Mouse (Mus musculus) midbrain, postnatal 0 days (tissue): ENCODE data around the gene Il12rb1. TPM values are rescaled to one million over a fixed set of nuclear protein-coding genes. Genes with fewer than 3 reads are reported as not detected.

Experiments used
- ATAC-seq: fragments of 200-750 bp; cut with Nextera tagmentation; 2 replicates; pipeline ENCODE4 v1.8.0; 2017; ENCODE audit warnings: moderate number of reproducible peaks, mild to moderate bottlenecking, moderate TSS enrichment, moderate library complexity; ENCODE audit not compliant: low FRiP score
- DNase-seq: peaks from one replicate; pipeline ENCODE4 v3.0.0-alpha.2; 2015; ENCODE audit warnings: low spot score
- H3K27ac ChIP-seq: fragments of 300-500 bp; sonication (generic); 2 replicates; pipeline ENCODE4 v1.5.1; 2014; ENCODE audit warnings: low read depth, mild to moderate bottlenecking, low read length, mixed read lengths
- H3K27me3 ChIP-seq: fragments of 300-500 bp; sonication (generic); 2 replicates; pipeline ENCODE4 v1.6.1; 2014; ENCODE audit warnings: low read length, control low read depth, mixed read lengths; ENCODE audit not compliant: insufficient read depth
- H3K36me3 ChIP-seq: fragments of 300-500 bp; sonication (generic); 2 replicates; pipeline ENCODE4 v1.6.1; 2014; ENCODE audit warnings: low read length, control low read depth, mixed read lengths; ENCODE audit not compliant: insufficient read depth
- H3K4me1 ChIP-seq: fragments of 300-500 bp; sonication (generic); 2 replicates; pipeline ENCODE4 v1.6.1; 2014; ENCODE audit warnings: mild to moderate bottlenecking, control low read depth, antibody characterized with exemption, low read length, mixed read lengths; ENCODE audit not compliant: insufficient read depth
- H3K4me2 ChIP-seq: fragments of 300-500 bp; sonication (generic); 2 replicates; pipeline ENCODE4 v1.6.1; 2014; ENCODE audit warnings: low read depth, mild to moderate bottlenecking, low read length, mixed read lengths; ENCODE audit not compliant: poor library complexity, severe bottlenecking
- H3K4me3 ChIP-seq: fragments of 300-500 bp; sonication (generic); 2 replicates; pipeline ENCODE4 v1.5.1; 2014; ENCODE audit warnings: low read depth, mild to moderate bottlenecking, low read length, moderate library complexity
- H3K9ac ChIP-seq: fragments of 300-500 bp; sonication (generic); replicated peaks from 2 replicates; pipeline ENCODE4 v1.6.1; 2014; ENCODE audit warnings: mild to moderate bottlenecking, low read length, moderate library complexity, mixed read lengths; ENCODE audit not compliant: poor library complexity, severe bottlenecking
- H3K9me3 ChIP-seq: fragments of 300-500 bp; sonication (generic); 2 replicates; pipeline ENCODE4 v1.6.1; 2016; ENCODE audit warnings: low read length, control low read depth
- CTCF ChIP-seq: IDR thresholded peaks from 2 replicates; pipeline ENCODE4 v1.5.1; 2016; ENCODE audit warnings: antibody characterized with exemption, mild to moderate bottlenecking
- WGBS: fragments of 180-500 bp; shearing (Covaris S2); extraction: QIAGEN DNeasy Blood & Tissue Kit; methylation state at CpG from one replicate; pipeline ENCODE4 v1.1.7; 2014; 5-methylcytosine and 5-hydroxymethylcytosine counted together
- polyA plus RNA-seq: library from polyadenylated mRNA; unstranded; fragments of >200 nt; fragmentation: Nextera tagmentation; extraction: Ambion mirVana; gene quantifications from 2 replicates; pipeline ENCODE4 v1.2.1, GENCODE M21; 2015
- total RNA-seq: library from RNA; depleted of rRNA; stranded (reverse); fragments of >200 nt; gene quantifications from 2 replicates; pipeline ENCODE4 v1.2.3, GENCODE M21; 2014

Gene Il12rb1
- total and polyA plus RNA-seq, 2 experiments from 2014 or later = not detected

DNA sequence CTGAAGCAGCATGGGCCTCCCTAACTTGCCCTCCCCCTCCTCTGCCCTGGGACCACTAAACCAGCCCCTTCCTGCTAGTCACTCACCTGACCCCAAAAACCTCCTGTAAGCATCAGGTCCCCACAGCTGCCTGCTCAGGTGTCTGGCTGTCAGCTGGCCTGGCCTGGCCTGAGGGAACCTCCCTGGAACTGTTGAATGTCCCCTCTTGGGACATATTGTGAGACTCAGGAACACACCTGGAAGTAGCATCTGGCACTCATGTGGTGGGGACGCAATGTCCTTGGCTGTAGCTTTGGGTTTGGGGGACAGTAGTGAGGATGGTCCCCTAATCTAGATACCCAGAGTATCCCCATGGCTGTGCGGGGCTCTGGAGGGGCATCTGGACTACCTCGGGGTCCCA, 25.8 kb downstream of the Il12rb1 start:
- no peak overlapping the region for H3K9ac ChIP-seq
- no peaks in the 10 kb centered on the region for H3K4me1 ChIP-seq
- H3K36me3 ChIP-seq = peaks cover 6% of the 10 kb centered on the region; the same call in 1 of the 2 replicates
- WGBS = 96% methylated on average over 3 of the region's 3 CpGs
- H3K4me2 ChIP-seq = no peak overlapping the region
- no peak for DNase-seq
- no peak overlapping the region for H3K4me3 ChIP-seq
- ATAC-seq = no peak
- H3K9me3 ChIP-seq = no peaks in the 10 kb centered on the region
- TF ChIP-seq CTCF = no peak
- H3K27me3 ChIP-seq = no peaks in the 10 kb centered on the region
- H3K27ac ChIP-seq = no peak overlapping the region

DNA sequence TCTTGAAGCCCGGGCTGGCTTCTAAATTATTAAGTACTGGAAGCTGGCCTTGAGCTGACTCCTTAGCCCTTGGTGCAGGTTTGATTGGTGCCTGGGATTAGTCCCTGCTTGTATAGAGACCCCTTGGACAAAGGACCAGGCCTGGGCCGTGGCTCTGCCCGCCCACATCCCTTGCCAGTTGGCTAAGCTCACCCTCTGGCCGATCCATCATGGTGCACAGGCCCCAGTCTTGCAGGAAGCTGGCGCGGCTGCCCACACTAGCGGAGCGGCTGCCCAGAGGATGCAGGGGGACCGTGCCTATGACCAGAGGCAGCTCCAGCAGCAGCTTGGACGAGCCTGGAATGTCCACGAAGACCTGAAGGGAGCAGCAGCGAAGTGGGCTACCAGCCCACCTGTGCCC, 28.4 kb downstream of the Il12rb1 start:
- TF ChIP-seq CTCF = no peak
- ATAC-seq (no peak), DNase-seq (no peak)
- Histone ChIP-seq H3K4me3 (no peak overlapping the region), H3K4me2 (no peak overlapping the region), H3K4me1 (no peaks in the 10 kb centered on the region), H3K9me3 (no peaks in the 10 kb centered on the region), H3K36me3 (peaks cover 6% of the 10 kb centered on the region; the same call in 1 of the 2 replicates), H3K27me3 (no peaks in the 10 kb centered on the region), H3K27ac (no peak overlapping the region), H3K9ac (no peak overlapping the region)
- 88% methylated on average over 12 of the region's 12 CpGs for WGBS

DNA sequence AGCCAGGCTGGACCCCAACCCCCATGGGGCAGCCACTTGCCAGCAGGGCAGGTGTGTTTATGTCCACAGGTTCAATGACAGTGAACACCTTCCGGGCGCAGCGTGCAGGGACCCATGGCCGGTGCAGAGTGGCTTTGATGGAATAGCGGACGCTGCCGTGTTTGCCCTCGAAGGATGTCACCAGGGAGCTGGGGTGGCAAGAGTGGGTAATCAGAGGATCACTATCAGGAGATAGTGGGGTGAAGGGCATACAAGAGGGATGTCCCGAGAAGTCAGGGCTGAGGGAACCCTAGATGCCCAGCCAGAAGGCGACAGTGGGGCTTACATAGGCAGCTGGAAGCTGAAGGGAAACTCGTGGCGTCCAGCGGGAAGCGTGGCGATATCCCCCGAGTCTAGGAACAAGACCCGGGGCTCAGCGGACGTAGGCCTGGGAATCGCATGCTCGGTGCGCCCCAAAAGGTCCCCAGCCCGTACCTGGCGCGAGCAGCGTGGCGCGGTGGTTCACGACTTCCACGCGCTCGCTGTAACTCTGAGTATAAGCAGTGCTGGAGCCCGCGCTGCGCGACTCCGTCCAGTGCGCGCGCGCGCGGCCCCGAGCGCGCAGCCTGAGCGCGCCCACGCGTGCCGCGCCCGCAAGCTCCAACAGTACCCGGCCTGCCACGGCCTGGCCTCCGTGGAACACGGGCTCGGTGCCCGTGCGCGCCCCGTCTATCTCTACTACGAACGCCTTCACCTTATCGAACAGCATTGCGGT, 30.6 kb downstream of the Il12rb1 start:
- Histone ChIP-seq H3K4me3 (peak overlapping the region; percentile 46), H3K4me1 (no peaks in the 10 kb centered on the region), H3K27me3 (no peaks in the 10 kb centered on the region), H3K9me3 (no peaks in the 10 kb centered on the region), H3K27ac (peak overlapping the region; percentile 83), H3K4me2 (peak overlapping the region; percentile 51), H3K36me3 (peaks cover 6% of the 10 kb centered on the region; the same call in 1 of the 2 replicates), H3K9ac (peak overlapping the region; percentile 71)
- peak; percentile 69 for DNase-seq
- no peak for TF ChIP-seq CTCF
- WGBS = 3% methylated on average over 66 of the region's 66 CpGs
- ATAC-seq = peak; percentile 67

DNA sequence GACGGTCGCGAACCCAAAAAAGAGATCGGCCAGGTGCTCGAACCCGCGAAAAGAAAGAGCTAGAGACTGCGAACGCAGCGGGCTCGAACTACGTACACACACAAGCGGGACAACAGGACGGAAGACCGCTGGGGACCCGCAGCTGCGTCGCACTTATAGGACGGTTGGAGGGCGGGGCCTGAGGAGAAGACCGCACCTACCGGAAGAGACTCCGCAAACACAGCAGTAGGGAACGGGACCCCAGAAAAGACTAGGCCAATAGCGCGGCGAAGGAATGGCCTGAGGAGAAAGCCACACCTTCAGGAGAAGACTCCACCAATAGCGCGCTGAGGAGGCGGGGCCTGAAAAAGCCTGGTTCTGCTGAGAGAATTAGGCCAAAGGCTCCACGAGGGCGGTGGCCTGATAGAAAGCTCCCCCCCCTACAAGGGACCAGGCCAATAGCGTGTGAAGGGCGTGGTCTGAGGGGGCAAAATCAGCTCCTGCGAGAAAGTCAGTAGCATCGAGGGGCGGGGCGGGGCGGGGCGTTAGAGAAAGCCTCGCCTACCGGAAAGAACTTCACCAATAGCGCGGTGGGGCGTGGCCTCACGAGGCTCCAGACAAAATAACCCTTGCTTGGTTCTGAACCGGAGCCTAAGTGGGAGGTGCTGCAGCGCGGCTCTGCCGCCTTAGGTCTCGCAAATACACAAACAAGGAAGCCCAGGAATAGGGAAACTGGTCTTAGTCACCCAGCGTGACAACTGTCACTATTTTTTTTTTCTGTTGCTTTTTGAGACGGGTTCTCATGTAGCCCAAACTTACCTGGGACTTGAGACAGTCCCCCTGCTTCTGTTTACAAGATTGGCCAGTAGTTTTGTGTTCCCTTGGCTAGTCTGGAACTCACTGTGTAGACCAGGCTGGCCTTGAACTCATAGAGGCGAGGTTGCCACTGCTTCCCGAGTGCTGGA, 31.4 kb downstream of the Il12rb1 start, which contains the start of gene Arrdc2:
Gene Arrdc2, minus strand, starts transcription at position 313 of the 944 bp plus-strand sequence.
- Histone ChIP-seq H3K36me3 (peaks cover 6% of the 10 kb centered on the region; the same call in 1 of the 2 replicates), H3K9ac (peak within 1 kb of the TSS; percentile 71), H3K4me3 (peak within 1 kb of the TSS; percentile 46), H3K27ac (peak within 1 kb of the TSS; percentile 83), H3K27me3 (no peaks in the 10 kb centered on the region), H3K9me3 (no peaks in the 10 kb centered on the region), H3K4me2 (peak within 1 kb of the TSS; percentile 51), H3K4me1 (no peaks in the 10 kb centered on the region)
- TF ChIP-seq CTCF = peak; percentile 11; the same call in 1 of the 2 replicates
- WGBS = 2% methylated on average over 55 of the region's 55 CpGs
- DNase-seq (peak; percentile 100), ATAC-seq (peak; percentile 96)

DNA sequence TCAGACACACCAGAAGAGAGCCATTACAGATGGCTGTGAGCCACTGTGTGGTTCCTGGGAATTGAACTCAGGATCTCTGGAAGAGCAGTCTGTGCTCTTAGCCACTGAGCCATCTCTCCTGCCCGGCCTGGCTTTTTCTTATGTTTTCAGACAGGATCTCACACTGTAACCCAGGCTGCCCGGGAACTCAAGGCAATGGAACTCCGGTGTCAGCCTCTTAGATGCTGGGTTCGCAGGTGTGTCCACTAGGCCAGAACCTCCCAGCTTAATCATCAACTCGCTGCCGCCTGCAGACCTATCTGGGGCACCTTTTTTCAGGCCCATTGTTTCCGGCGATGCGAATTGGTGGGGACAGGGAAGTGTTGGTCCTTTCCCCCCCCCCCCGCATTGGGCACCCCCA, 32.3 kb downstream of the Il12rb1 start:
- TF ChIP-seq CTCF = no peak

More for the DNA sequence above, 32.3 kb downstream of the Il12rb1 start:
- no peaks in the 10 kb centered on the region for H3K9me3 ChIP-seq
- H3K4me1 ChIP-seq = no peaks in the 10 kb centered on the region
- WGBS = 60% methylated on average over 10 of the region's 10 CpGs
- H3K9ac ChIP-seq = no peak overlapping the region
- ATAC-seq = no peak
- H3K4me2 ChIP-seq = no peak overlapping the region
- peaks cover 6% of the 10 kb centered on the region; the same call in 1 of the 2 replicates for H3K36me3 ChIP-seq
- no peak for DNase-seq
- H3K27me3 ChIP-seq = no peaks in the 10 kb centered on the region
- no peak overlapping the region for H3K27ac ChIP-seq
- no peak overlapping the region for H3K4me3 ChIP-seq
